Mouse (Mus musculus) layer of hippocampus, adult 8-10 months (tissue): ENCODE measurements around the gene Elp1. TPM values are rescaled to one million over a fixed set of nuclear protein-coding genes. Genes with fewer than 3 reads are reported as not detected.

ENCODE experiments used
- DNase-seq, 2 experiments: peaks; one replicate each; pipeline ENCODE4 v3.0.0; 2022; ENCODE audit warnings: low spot score in 2 of 2
- total RNA-seq, 4 experiments: library from RNA; stranded (reverse); gene quantifications; 2 replicates each; pipeline ENCODE4 v1.2.4; 2022

Gene Elp1
- total RNA-seq, 4 experiments from 2014 or later: 57.1 to 81.6 (median 66.7) TPM

DNA sequence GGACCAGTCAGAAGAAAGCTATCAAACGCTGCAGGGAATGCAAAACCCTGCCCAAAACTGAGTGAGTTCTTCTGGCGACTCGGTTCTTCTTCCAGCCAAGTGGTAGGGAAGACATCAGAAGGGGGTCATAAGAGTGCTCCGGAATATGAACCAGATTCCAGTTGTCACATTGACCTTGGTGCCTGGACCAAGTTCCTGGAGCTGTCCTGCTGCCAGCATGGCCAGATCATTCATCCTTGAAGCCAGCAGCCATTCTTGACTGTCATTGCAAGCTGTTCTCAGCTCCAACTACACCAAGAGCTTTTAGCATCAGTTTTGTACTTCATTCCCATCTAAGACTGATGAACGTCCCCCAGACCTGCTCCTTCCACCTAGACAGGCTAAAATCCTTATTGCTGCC, 85.3 kb downstream of the Elp1 start:
- DNase-seq: no peak

DNA sequence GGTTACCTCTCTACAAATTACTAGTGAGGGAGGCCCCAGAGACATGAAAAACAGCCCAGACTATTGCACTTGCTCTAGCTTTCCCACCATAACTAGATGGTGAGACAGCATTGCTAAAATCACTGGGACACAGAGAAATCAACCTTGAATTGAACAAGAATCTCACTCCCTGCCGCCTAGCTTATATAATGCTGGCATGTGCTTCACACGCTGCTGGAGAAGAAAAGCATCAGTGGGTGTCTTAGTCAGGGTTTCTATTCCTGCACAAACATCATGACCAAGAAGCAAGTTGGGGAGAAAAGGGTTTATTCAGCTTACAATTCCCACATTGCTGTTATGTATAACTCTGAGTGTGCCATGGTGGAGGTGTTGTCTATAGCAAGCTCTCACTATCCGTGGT, 89.0 kb downstream of the Elp1 start:
- no peak for DNase-seq

DNA sequence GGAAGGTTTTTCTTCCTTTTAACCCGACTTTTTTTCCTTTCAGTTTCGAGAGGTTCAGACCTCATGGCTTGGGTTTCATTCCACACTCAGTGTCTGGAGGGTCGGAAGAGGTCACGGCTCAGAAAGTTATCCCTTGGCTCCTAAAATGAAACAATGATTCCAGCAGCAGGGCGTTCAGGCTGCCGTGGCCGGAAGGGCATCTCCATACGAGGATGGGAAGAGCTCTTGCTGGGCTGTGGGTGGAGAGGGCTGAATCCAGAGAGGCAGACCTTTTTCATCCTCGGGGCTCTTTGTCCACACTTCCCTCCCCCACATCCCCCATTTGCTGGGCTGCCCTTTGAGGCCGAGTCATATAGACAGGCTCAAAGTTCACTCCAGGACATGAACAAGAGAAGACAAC, 99.9 kb downstream of the Elp1 start:
- DNase-seq: no peak

Other genes starting within 250 kb of the Elp1 start
- not detected for gene Gm26657, start 62.3 kb downstream of the Elp1 start, total RNA-seq
- under 1 TPM in 2 of 4 experiments, not detected in 2; 0.39 to 0.43 TPM for gene Actl7b, start 60.9 kb downstream of the Elp1 start, total RNA-seq
- not detected for gene Actl7a, start 58.9 kb downstream of the Elp1 start, total RNA-seq
- gene Fam206a, start within 50 bp of the Elp1 start, total RNA-seq: 10 to 100 TPM; 12.6 to 20.5 (median 17.6) TPM
- 10 to 100 TPM; 13.8 to 20.9 (median 16.8) TPM for gene Ctnnal1, start 62.9 kb upstream of the Elp1 start, total RNA-seq
- gene Tmem245, start 145.1 kb upstream of the Elp1 start, total RNA-seq: 10 to 100 TPM; 30.9 to 42.1 (median 33.8) TPM
- 100 to 1,000 TPM; 179 to 224 (median 205) TPM for gene Frrs1l, start 188.1 kb upstream of the Elp1 start, total RNA-seq